Mouse (Mus musculus): ENCODE results near the gene Gm7971. TPM values are rescaled to one million over a fixed set of nuclear protein-coding genes. Genes with fewer than 3 reads are reported as not detected.

Gene Gm7971
- total RNA-seq (2023), result not detected in 2 replicates

GRCm38 (mm10) chr5:95594775-95595174, at the start of gene Gm7971:
Gene Gm7971 (minus strand): TSS chr5:95594875.

Other genes with a start within 250 kb of the Gm7971 start
- gene D5Ertd577e, start 138.1 kb downstream of the Gm7971 start, total RNA-seq (2023), result not detected in 2 replicates
- gene Gm3286, start 84.1 kb downstream of the Gm7971 start, total RNA-seq (2023), result not detected in 2 replicates
- gene Gm7978, start 141.3 kb upstream of the Gm7971 start, total RNA-seq (2023), result not detected in 2 replicates
- not detected in 2 replicates for gene Gm7982, start 147.1 kb upstream of the Gm7971 start, total RNA-seq (2023)
- gene E330014E10Rik, start 181.1 kb upstream of the Gm7971 start, total RNA-seq (2023), result not detected in 2 replicates